Mouse (Mus musculus): ENCODE measurements around the gene Rftn1.
"Not testable (repeated sequence)": the region's sequence is repeated elsewhere in the genome, so short reads cannot be mapped to it uniquely, and the experiment has no call there.

The Rftn1 gene

GRCm38 (mm10) chr17:50190131-50191015 lies at the start of gene Rftn1:
Rftn1 (minus strand) TSS chr17:50190674.
- peak; percentile 38 for DNase-seq (ENCODE audit: low spot score)

- no peak for DNase-seq (ENCODE audit: low spot score)
These were observed 47.5 kb upstream of the Rftn1 start for GRCm38 (mm10) chr17:50237818-50238610.

GRCm38 (mm10) chr17:50237436-50237709 lies 46.9 kb upstream of the Rftn1 start:
- DNase-seq (ENCODE audit: low spot score) = peak; percentile 31

- no peak for DNase-seq (ENCODE audit: low spot score)
These were observed 46.4 kb upstream of the Rftn1 start for GRCm38 (mm10) chr17:50236702-50237435.

- no peak for DNase-seq (ENCODE audit: low spot score)
These were observed 45.6 kb upstream of the Rftn1 start for GRCm38 (mm10) chr17:50235943-50236701.

GRCm38 (mm10) chr17:50233956-50234355 lies 43.5 kb upstream of the Rftn1 start:
- DNase-seq (ENCODE audit: low spot score) = no peak

- DNase-seq (ENCODE audit: low spot score) = no peak
These were observed 42.3 kb upstream of the Rftn1 start for GRCm38 (mm10) chr17:50232821-50233220.

GRCm38 (mm10) chr17:50231206-50231605 lies 40.7 kb upstream of the Rftn1 start:
- no peak for DNase-seq (ENCODE audit: low spot score)

GRCm38 (mm10) chr17:50229534-50229933 lies 39.1 kb upstream of the Rftn1 start:
- no peak for DNase-seq (ENCODE audit: low spot score)

- no peak for DNase-seq (ENCODE audit: low spot score)
These were observed 36.9 kb upstream of the Rftn1 start for GRCm38 (mm10) chr17:50227366-50227765.

GRCm38 (mm10) chr17:50224718-50225117 lies 34.2 kb upstream of the Rftn1 start:
- DNase-seq (ENCODE audit: low spot score) = no peak

GRCm38 (mm10) chr17:50217978-50218377 lies 27.5 kb upstream of the Rftn1 start:
- DNase-seq (ENCODE audit: low spot score) = no peak

- DNase-seq (ENCODE audit: low spot score) = no peak
These were observed 24.6 kb upstream of the Rftn1 start for GRCm38 (mm10) chr17:50215104-50215503.

GRCm38 (mm10) chr17:50213117-50213516 lies 22.6 kb upstream of the Rftn1 start:
- no peak for DNase-seq (ENCODE audit: low spot score)

GRCm38 (mm10) chr17:50211816-50212215 lies 21.3 kb upstream of the Rftn1 start:
- DNase-seq (ENCODE audit: low spot score) = no peak

GRCm38 (mm10) chr17:50209831-50210230 lies 19.4 kb upstream of the Rftn1 start:
- DNase-seq (ENCODE audit: low spot score) = no peak

GRCm38 (mm10) chr17:50208137-50209045 lies 17.9 kb upstream of the Rftn1 start:
- no peak for DNase-seq (ENCODE audit: low spot score)

GRCm38 (mm10) chr17:50206262-50206661 lies 15.8 kb upstream of the Rftn1 start:
- not testable (repeated sequence) for DNase-seq (ENCODE audit: low spot score)

- not testable (repeated sequence) for DNase-seq (ENCODE audit: low spot score)
These were observed 15.4 kb upstream of the Rftn1 start for GRCm38 (mm10) chr17:50205840-50206239.

- no peak for DNase-seq (ENCODE audit: low spot score)
These were observed 14.8 kb upstream of the Rftn1 start for GRCm38 (mm10) chr17:50205152-50205782.
